In the genomic region with DNA sequence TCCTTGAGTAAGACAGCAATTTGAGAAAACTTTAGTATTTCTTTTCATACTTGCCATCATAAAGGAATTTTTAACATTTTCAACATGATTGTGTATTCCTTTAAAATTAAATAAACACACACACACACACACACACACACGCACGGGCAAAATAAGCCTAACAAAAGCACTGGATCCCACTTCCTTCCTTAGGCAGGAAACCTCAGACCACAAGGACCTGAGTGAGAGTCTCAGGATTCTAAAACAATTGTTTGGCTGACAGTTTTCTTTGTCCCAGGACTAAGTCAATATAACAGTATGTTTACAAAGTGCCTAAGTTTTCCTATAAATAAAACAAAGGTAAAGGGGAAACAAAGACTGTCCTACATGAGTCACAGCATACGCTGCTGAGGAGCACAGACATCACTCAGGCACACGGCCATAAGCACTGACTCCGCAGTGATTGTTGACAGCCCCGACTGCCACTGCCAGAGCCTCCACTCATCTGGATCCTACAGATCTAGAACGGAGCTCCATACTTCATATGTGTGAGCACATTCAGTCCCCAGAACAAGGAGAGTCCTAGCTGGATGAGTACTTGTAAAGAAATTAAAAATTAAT, we compare ENCODE assay signal across 21 mouse cellular contexts.
A peak's percentile ranks its signal among the peaks of the same experiment; 100 is the strongest.
DNase-seq lines count a peak whose midpoint lies in the region; ATAC-seq lines count a peak whose summit lies in the region.
"Had no signal": no experiment of that assay in that cellular context is flagged by ENCODE, and none has a peak within 500 bp of the region (broad histone marks: within the 10 kb centered on the region; RNA-seq: fewer than 3 reads in every experiment).

No protein-coding gene starts in this region.

- H3K27me3 ChIP-seq in heart, embryonic 16.5 days (ENCODE audit: control insufficient read depth, insufficient read depth, low read length), result no peaks in the 10 kb centered on the region
- H3K27me3 ChIP-seq in liver, embryonic 12.5 days (replicated peaks), result peaks cover 24% of the 10 kb centered on the region; the same call in 1 of the 2 replicates
- H3K27me3 ChIP-seq in hindbrain, embryonic 10.5 days (ENCODE audit: insufficient read depth, poor library complexity, severe bottlenecking), result peaks cover 3% of the 10 kb centered on the region; the same call in 1 of the 2 replicates
- H3K27me3 ChIP-seq: heart, embryonic 13.5 days; limb, embryonic 12.5 days; neural tube, embryonic 13.5 days had no signal

- no peak for DNase-seq in heart, postnatal 10 days
- DNase-seq in 416B (ENCODE audit: low read depth), result peak; percentile 66
- peak; percentile 27 for DNase-seq in induced T-regulatory cell, adult 2 months (ENCODE audit: low read depth)
- DNase-seq in naive thymus-derived CD4-positive, alpha-beta T cell, adult 2 months (ENCODE audit: low read depth), result peak; percentile 63
- DNase-seq in hindbrain, embryonic 10.5 days (ENCODE audit: low spot score), result no peak
- no peak for DNase-seq in left cerebral cortex, adult 11 months (ENCODE audit: low spot score)
- DNase-seq: cerebellum, adult 8-10 months; gastrocnemius, postnatal 14 days; kidney, postnatal 14 days; layer of hippocampus, postnatal 36 days had no signal

- H3K9me3 ChIP-seq in heart, embryonic 16.5 days (replicated peaks; ENCODE audit: control insufficient read depth, low read length), result no peaks in the 10 kb centered on the region
- no peaks in the 10 kb centered on the region for H3K9me3 ChIP-seq in liver, embryonic 12.5 days (replicated peaks)
- no peaks in the 10 kb centered on the region for H3K9me3 ChIP-seq in hindbrain, embryonic 10.5 days
- H3K9me3 ChIP-seq: heart, embryonic 13.5 days; limb, embryonic 12.5 days; neural tube, embryonic 13.5 days had no signal

- H3K4me3 ChIP-seq in heart, embryonic 16.5 days (ENCODE audit: low read length), result no peak overlapping the region
- H3K4me3 ChIP-seq in liver, embryonic 12.5 days, result no peak overlapping the region
- no peak overlapping the region for H3K4me3 ChIP-seq in hindbrain, embryonic 10.5 days
- H3K4me3 ChIP-seq: erythroblast, embryonic 14.5 days; heart, embryonic 13.5 days; limb, embryonic 12.5 days; neural tube, embryonic 13.5 days had no signal

- peaks cover 8% of the 10 kb centered on the region for H3K36me3 ChIP-seq in heart, embryonic 16.5 days (ENCODE audit: control insufficient read depth, insufficient read depth)
- no peaks in the 10 kb centered on the region for H3K36me3 ChIP-seq in liver, embryonic 12.5 days
- peaks cover 6% of the 10 kb centered on the region; the same call in 1 of the 2 replicates for H3K36me3 ChIP-seq in hindbrain, embryonic 10.5 days
- H3K36me3 ChIP-seq: limb, embryonic 12.5 days; neural tube, embryonic 13.5 days had no signal

- peak; percentile 30; the same call in 1 of the 2 replicates for ATAC-seq in heart, embryonic 16.5 days (replicated peaks; ENCODE audit: extremely low read depth, insufficient read depth, low FRiP score)
- no peak for ATAC-seq in liver, embryonic 12.5 days
- ATAC-seq: activated CD4-positive, CD25-positive, alpha-beta regulatory T cell, adult 4 months; forebrain, embryonic 16.5 days; inflammation-experienced regulatory T-cells, adult 6 months; midbrain, embryonic 16.5 days had no signal

- 35% methylated on average over 7 of the region's 7 CpGs for WGBS in heart, embryonic 16.5 days
- WGBS in liver, embryonic 12.5 days (ENCODE audit: insufficient replicate concordance), result 16% methylated on average over 7 of the region's 7 CpGs
- 74% methylated on average over 7 of the region's 7 CpGs for WGBS in hindbrain, embryonic 10.5 days

- peak overlapping the region; percentile 37; the same call in 1 of the 2 replicates for H3K27ac ChIP-seq in heart, embryonic 16.5 days (ENCODE audit: low read length)
- H3K27ac ChIP-seq in liver, embryonic 12.5 days, result no peak overlapping the region
- no peak overlapping the region for H3K27ac ChIP-seq in hindbrain, embryonic 10.5 days
- H3K27ac ChIP-seq: limb, embryonic 12.5 days; macrophage; neural tube, embryonic 13.5 days had no signal

- intact Hi-C loops in heart, postnatal 10 days (cut with DNase I), result no loop called here

- no peak overlapping the region for H3K9ac ChIP-seq in heart, embryonic 16.5 days (ENCODE audit: low read length)
- H3K9ac ChIP-seq in liver, embryonic 12.5 days, result no peak overlapping the region
- H3K9ac ChIP-seq: heart, embryonic 13.5 days; limb, embryonic 12.5 days; neural tube, embryonic 13.5 days had no signal

- H3K4me2 ChIP-seq in heart, embryonic 16.5 days (ENCODE audit: low read depth, low read length), result no peak overlapping the region
- H3K4me2 ChIP-seq in liver, embryonic 12.5 days, result no peak overlapping the region
- H3K4me2 ChIP-seq: heart, embryonic 13.5 days; limb, embryonic 12.5 days; neural tube, embryonic 13.5 days had no signal

- peaks cover 42% of the 10 kb centered on the region for H3K4me1 ChIP-seq in heart, embryonic 16.5 days (ENCODE audit: control insufficient read depth, insufficient read depth, low read length)
- H3K4me1 ChIP-seq in liver, embryonic 12.5 days, result peaks cover 13% of the 10 kb centered on the region
- peaks cover 44% of the 10 kb centered on the region for H3K4me1 ChIP-seq in hindbrain, embryonic 10.5 days (replicated peaks)

Comparison
In these comparisons a context has a peak if more than half of its experiments do, and no peak if none do; other contexts are left out.
1. DNase-seq: peak in 416B (single experiment), induced T-regulatory cell, adult 2 months (single experiment) and naive thymus-derived CD4-positive, alpha-beta T cell, adult 2 months (single experiment); none in heart, postnatal 10 days (0 of 2), hindbrain, embryonic 10.5 days (single experiment) and left cerebral cortex, adult 11 months (single experiment).